Mouse (Mus musculus) heart, embryonic 15.5 days (tissue): ENCODE data around the gene Poc1a. TPM values are rescaled to one million over a fixed set of nuclear protein-coding genes. Genes with fewer than 3 reads are reported as not detected.

ENCODE experiments used
- ATAC-seq: fragments of 200-750 bp; cut with Nextera tagmentation; replicated peaks from 2 replicates; pipeline ENCODE4 v1.8.0; 2017; ENCODE audit warnings: low read depth, moderate TSS enrichment; ENCODE audit not compliant: insufficient number of reproducible peaks, insufficient read depth, low FRiP score
- H3K27ac ChIP-seq: fragments of 300-500 bp; sonication (generic); 2 replicates; pipeline ENCODE4 v1.5.1; 2015; ENCODE audit warnings: mild to moderate bottlenecking, inconsistent platforms
- H3K27me3 ChIP-seq: fragments of 300-500 bp; sonication (generic); 2 replicates; pipeline ENCODE4 v1.6.1; 2015; ENCODE audit warnings: inconsistent platforms
- H3K36me3 ChIP-seq: fragments of 300-500 bp; sonication (generic); 2 replicates; pipeline ENCODE4 v1.6.1; 2015; ENCODE audit warnings: mild to moderate bottlenecking, inconsistent platforms
- H3K4me1 ChIP-seq: fragments of 300-500 bp; sonication (generic); replicated peaks from 2 replicates; pipeline ENCODE4 v1.6.1; 2015; ENCODE audit warnings: inconsistent platforms
- H3K4me2 ChIP-seq: fragments of 300-500 bp; sonication (generic); 2 replicates; pipeline ENCODE4 v1.6.1; 2015; ENCODE audit warnings: inconsistent platforms, mild to moderate bottlenecking, moderate library complexity
- H3K4me3 ChIP-seq: fragments of 300-500 bp; sonication (generic); 2 replicates; pipeline ENCODE4 v1.5.1; 2015; ENCODE audit warnings: mild to moderate bottlenecking, inconsistent platforms
- H3K9ac ChIP-seq: fragments of 300-500 bp; sonication (generic); 2 replicates; pipeline ENCODE4 v1.6.1; 2015; ENCODE audit warnings: mild to moderate bottlenecking, inconsistent platforms
- H3K9me3 ChIP-seq: fragments of 300-500 bp; sonication (generic); replicated peaks from 2 replicates; pipeline ENCODE4 v1.6.1; 2016; ENCODE audit warnings: inconsistent platforms
- WGBS: fragments of 180-500 bp; shearing (Covaris S2); methylation state at CpG from one replicate; pipeline ENCODE4 v1.1.7; 2015; ENCODE audit warnings: mixed read lengths; 5-methylcytosine and 5-hydroxymethylcytosine counted together
- polyA plus RNA-seq: library from polyadenylated mRNA; unstranded; fragments of >200 nt; fragmentation: Nextera tagmentation; extraction: Ambion mirVana; gene quantifications from 2 replicates; pipeline ENCODE4 v1.2.1, GENCODE M21; 2015

Gene Poc1a
- polyA plus RNA-seq, 1 experiment from 2014 or later, result 23.7 TPM

DNA sequence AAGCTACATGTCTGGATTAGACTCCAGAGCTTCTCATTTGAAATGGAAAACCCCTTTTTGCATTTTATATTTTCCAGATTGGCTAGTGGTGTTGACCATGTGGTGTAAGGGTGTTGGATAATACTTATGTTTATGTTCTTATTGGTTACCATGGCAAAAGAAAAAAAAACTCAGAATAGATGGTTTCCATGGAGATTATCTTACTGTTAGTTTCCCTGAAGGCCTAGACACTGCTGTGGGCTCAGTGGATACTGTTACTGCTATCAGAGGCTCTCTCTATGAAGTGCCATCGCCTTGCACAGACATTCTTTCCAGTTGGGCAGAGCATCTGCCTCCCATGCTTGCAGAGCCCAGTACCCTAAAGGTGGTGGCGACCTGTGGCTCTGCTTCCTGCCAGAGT, 37.2 kb downstream of the Poc1a start:
- ATAC-seq, result 0 out of 2 replicates have a peak, but pooled peaks have one; percentile 38
- peaks cover 34% of the 10 kb centered on the region for H3K4me1 ChIP-seq
- H3K4me3 ChIP-seq, result no peak overlapping the region
- no peaks in the 10 kb centered on the region for H3K27me3 ChIP-seq
- H3K36me3 ChIP-seq, result no peaks in the 10 kb centered on the region; the same call in 1 of the 2 replicates
- no peaks in the 10 kb centered on the region for H3K9me3 ChIP-seq
- H3K27ac ChIP-seq, result peak overlapping the region; percentile 50
- no peak overlapping the region for H3K9ac ChIP-seq
- 32% methylated on average over 2 of the region's 2 CpGs for WGBS
- no peak overlapping the region for H3K4me2 ChIP-seq

GRCm38 (mm10) chr9:106319095-106319494, 38.2 kb downstream of the Poc1a start:
- Histone ChIP-seq H3K9ac (0 out of 2 replicates have a peak overlapping the region, but pooled peaks have one; percentile 3), H3K9me3 (no peaks in the 10 kb centered on the region), H3K27me3 (no peaks in the 10 kb centered on the region), H3K36me3 (no peaks in the 10 kb centered on the region; the same call in 1 of the 2 replicates), H3K4me2 (no peak overlapping the region), H3K4me3 (no peak overlapping the region), H3K4me1 (peaks cover 34% of the 10 kb centered on the region), H3K27ac (peak overlapping the region; percentile 67)
- 9% methylated on average over 2 of the region's 2 CpGs for WGBS
- peak; percentile 43 for ATAC-seq

- Histone ChIP-seq H3K27me3 (no peaks in the 10 kb centered on the region), H3K4me2 (no peak overlapping the region), H3K27ac (no peak overlapping the region), H3K36me3 (no peaks in the 10 kb centered on the region), H3K9ac (no peak overlapping the region), H3K4me1 (peaks cover 34% of the 10 kb centered on the region), H3K9me3 (no peaks in the 10 kb centered on the region), H3K4me3 (no peak overlapping the region)
- WGBS, result 85% methylated on average over 3 of the region's 3 CpGs
- no peak for ATAC-seq
Observed at GRCm38 (mm10) chr9:106322497-106322896, 41.6 kb downstream of the Poc1a start.

DNA sequence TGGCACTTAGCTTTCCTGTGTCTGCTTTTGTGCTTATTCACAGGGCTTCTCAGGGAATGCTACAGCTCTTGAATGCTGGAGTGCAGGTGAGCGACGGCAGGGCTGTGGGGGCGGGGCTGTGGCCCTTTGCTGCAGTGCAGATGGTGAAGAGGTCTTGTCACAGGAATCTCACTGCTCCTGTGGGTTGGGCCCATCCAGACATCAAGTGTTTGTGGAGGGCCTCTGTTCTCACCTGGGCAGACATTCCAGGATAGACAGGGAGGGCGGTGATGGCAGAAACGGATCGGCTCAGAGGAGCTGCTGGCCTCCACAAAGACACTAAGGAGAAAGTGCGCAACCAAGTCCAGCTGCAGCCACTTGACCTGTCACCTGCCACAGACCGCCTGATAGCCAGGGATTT, 45.4 kb downstream of the Poc1a start:
- Histone ChIP-seq H3K27ac (no peak overlapping the region), H3K4me3 (no peak overlapping the region), H3K9ac (no peak overlapping the region), H3K4me2 (no peak overlapping the region), H3K9me3 (no peaks in the 10 kb centered on the region), H3K36me3 (no peaks in the 10 kb centered on the region), H3K4me1 (peaks cover 22% of the 10 kb centered on the region), H3K27me3 (no peaks in the 10 kb centered on the region)
- ATAC-seq, result no peak
- 64% methylated on average over 8 of the region's 8 CpGs for WGBS

DNA sequence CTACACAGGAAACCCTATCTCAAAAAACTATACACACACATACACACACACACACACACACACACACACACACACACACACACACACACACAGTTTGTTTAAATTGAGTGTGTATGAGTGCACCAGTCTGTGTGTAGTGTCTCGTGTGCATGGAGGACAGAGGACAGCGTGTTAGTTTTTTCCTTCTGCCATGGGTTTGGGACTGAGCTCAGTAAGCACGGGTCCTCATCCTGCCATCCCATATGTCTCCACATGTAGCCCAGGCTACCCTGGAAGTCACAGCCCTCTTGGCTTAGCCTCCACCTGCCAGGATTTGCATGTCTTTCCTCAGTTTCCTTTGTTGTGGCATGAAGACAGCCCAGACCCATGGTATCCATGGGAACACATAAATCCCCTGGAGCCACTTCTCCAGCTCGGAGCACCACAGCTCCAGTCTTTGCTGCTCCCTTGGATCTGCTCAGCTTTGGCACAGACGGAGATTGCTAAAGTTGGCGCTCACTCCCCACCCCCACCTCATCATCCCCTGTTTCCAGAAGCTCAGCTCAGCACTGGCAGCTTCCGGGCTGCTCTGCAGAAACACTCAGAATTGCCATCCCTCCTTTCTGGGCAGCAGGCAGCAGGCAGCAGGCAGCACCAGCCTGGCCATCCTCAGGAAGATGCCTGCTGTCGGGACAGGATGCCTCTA, 46.4 kb downstream of the Poc1a start:
- H3K4me2 ChIP-seq, result no peak overlapping the region
- no peak overlapping the region for H3K27ac ChIP-seq
- H3K4me3 ChIP-seq, result no peak overlapping the region
- WGBS, result 77% methylated on average over 8 of the region's 8 CpGs
- H3K4me1 ChIP-seq, result peaks cover 17% of the 10 kb centered on the region
- H3K27me3 ChIP-seq, result no peaks in the 10 kb centered on the region
- no peak overlapping the region for H3K9ac ChIP-seq
- no peaks in the 10 kb centered on the region for H3K36me3 ChIP-seq
- ATAC-seq, result 0 out of 2 replicates have a peak, but pooled peaks have one; percentile 38
- no peaks in the 10 kb centered on the region for H3K9me3 ChIP-seq

- WGBS, result 49% methylated on average over 7 of the region's 7 CpGs
- Histone ChIP-seq H3K4me2 (no peak overlapping the region), H3K27me3 (no peaks in the 10 kb centered on the region), H3K9ac (no peak overlapping the region), H3K4me3 (no peak overlapping the region), H3K9me3 (no peaks in the 10 kb centered on the region), H3K27ac (no peak overlapping the region), H3K4me1 (peaks cover 13% of the 10 kb centered on the region), H3K36me3 (no peaks in the 10 kb centered on the region)
- ATAC-seq, result no peak
Observed at GRCm38 (mm10) chr9:106328068-106328610, 47.3 kb downstream of the Poc1a start.

DNA sequence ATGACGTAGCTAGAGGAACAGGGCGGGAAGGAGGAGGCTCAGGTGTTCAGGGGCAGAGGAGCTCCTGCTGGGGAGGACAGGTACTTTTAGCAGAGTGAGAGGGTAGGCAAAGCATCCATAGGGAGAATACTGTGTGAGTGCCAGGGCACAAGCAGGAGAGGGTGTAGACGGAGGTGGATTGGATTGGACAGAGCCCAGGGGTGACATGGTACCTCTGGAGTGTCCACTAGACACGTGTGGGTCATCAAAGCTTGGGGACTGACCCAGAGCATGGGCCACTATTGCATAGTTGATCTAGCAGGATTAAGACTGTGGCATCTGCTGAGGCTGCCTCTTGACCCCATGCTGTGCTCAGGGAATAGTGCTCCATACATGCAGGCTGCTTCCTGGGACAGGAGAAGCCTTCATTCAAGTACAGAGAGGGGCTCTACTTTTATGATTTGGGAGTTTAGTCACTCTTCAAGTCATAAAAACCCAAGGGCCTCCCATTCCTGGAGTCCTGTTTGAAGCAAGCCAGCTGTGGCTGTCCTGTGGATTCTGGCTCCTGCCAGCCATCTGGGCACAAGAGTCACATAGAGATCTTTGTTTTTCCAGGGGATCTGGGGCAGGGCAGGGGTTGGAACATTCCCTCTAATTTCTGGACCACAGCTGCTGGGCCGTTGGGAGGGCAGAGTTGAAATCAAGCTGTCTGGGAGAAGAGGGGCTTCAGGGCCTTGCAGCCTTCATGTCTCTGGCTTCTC, 48.1 kb downstream of the Poc1a start:
- Histone ChIP-seq H3K36me3 (no peaks in the 10 kb centered on the region), H3K9me3 (no peaks in the 10 kb centered on the region), H3K9ac (no peak overlapping the region), H3K4me1 (peaks cover 13% of the 10 kb centered on the region), H3K27me3 (no peaks in the 10 kb centered on the region), H3K27ac (no peak overlapping the region), H3K4me3 (no peak overlapping the region), H3K4me2 (no peak overlapping the region)
- 72% methylated on average over 5 of the region's 5 CpGs for WGBS
- no peak for ATAC-seq

- Histone ChIP-seq H3K4me1 (peaks cover 18% of the 10 kb centered on the region), H3K4me3 (no peak overlapping the region), H3K4me2 (no peak overlapping the region), H3K9me3 (no peaks in the 10 kb centered on the region), H3K27me3 (no peaks in the 10 kb centered on the region), H3K27ac (no peak overlapping the region), H3K9ac (no peak overlapping the region), H3K36me3 (no peaks in the 10 kb centered on the region)
- no peak for ATAC-seq
- WGBS, result 84% methylated on average over 3 of the region's 3 CpGs
Observed at GRCm38 (mm10) chr9:106332746-106333145, 51.9 kb downstream of the Poc1a start.

DNA sequence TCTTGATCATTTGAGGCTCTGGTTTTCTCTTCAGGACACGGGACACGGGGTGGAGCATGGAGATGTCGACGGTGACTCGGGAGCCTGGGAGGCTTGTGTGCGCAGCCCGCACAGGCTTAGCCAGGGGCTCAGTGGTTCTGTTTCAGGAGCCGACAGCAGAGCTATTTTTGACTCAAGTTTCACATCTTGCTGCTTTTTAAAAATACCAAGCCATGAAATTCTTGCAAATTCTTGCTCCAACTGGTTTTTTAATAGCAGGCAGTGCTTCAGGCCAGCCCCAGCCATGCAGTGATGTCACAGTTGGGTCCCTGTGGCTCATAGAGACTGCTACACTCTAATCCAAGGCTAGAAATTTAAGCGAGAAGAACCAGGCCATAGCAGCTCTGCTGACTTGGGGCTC, 56.8 kb downstream of the Poc1a start:
- Histone ChIP-seq H3K9me3 (no peaks in the 10 kb centered on the region), H3K27me3 (no peaks in the 10 kb centered on the region), H3K4me2 (no peak overlapping the region), H3K4me1 (peaks cover 37% of the 10 kb centered on the region), H3K36me3 (no peaks in the 10 kb centered on the region), H3K27ac (peak overlapping the region; percentile 46), H3K9ac (no peak overlapping the region), H3K4me3 (no peak overlapping the region)
- no peak for ATAC-seq
- 50% methylated on average over 9 of the region's 9 CpGs for WGBS

- Histone ChIP-seq H3K9ac (no peak overlapping the region), H3K4me1 (peaks cover 37% of the 10 kb centered on the region), H3K27ac (peak overlapping the region; percentile 46; the same call in 1 of the 2 replicates), H3K4me3 (no peak overlapping the region), H3K9me3 (no peaks in the 10 kb centered on the region), H3K27me3 (no peaks in the 10 kb centered on the region), H3K36me3 (no peaks in the 10 kb centered on the region), H3K4me2 (no peak overlapping the region)
- ATAC-seq, result no peak
- 29% methylated on average over 10 of the region's 10 CpGs for WGBS
Observed at GRCm38 (mm10) chr9:106338462-106339172, 57.8 kb downstream of the Poc1a start.

DNA sequence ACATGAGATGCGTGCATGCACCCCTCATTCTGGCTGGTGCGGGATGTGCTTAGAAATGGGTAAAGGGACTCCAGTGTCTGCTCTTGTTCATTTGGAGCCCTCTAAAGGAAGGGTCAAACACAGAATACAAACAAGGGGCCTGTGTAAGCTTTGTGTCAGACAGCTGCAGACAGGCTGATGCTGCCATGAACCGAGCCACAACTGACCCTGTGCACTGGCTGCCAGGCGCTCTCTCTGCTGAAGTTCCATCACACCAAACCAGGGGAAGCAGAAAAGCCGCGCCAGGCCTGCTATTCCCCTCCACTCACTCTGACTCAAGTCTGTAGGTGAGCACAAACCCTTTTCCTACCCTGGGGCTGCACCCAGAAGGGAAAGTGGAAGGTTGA, 58.3 kb downstream of the Poc1a start:
- Histone ChIP-seq H3K27me3 (no peaks in the 10 kb centered on the region), H3K9ac (no peak overlapping the region), H3K9me3 (no peaks in the 10 kb centered on the region), H3K36me3 (no peaks in the 10 kb centered on the region), H3K4me2 (no peak overlapping the region), H3K27ac (no peak overlapping the region), H3K4me1 (peaks cover 37% of the 10 kb centered on the region), H3K4me3 (no peak overlapping the region)
- no peak for ATAC-seq
- WGBS, result 68% methylated on average over 6 of the region's 6 CpGs
